Mouse (Mus musculus) CH12.LX (cell line): ENCODE data around the gene Lrrc75a.

Experiments used
- CTCF ChIP-seq, 2 experiments: IDR thresholded peaks in 1 of 2; conservative IDR thresholded peaks in 1 of 2; 2 replicates each; pipeline ENCODE4 v1.5.1; 2011 to 2012; ENCODE audit warnings: low read depth in 2 of 2, low read length in 2 of 2, improper control_type of control experiment in 1 of 2, inconsistent platforms in 1 of 2, mild to moderate bottlenecking in 1 of 2, moderate library complexity in 1 of 2
- EP300 ChIP-seq: IDR thresholded peaks from 2 replicates; pipeline ENCODE4 v1.6.1; 2011; ENCODE audit warnings: low read length, improper control_type of control experiment
- GABPA ChIP-seq: IDR thresholded peaks from 2 replicates; pipeline ENCODE4 v1.6.1; 2012; ENCODE audit warnings: low read depth, low read length, improper control_type of control experiment, inconsistent platforms; ENCODE audit not compliant: insufficient replicate concordance
- HCFC1 ChIP-seq: IDR thresholded peaks from 2 replicates; pipeline ENCODE4 v1.6.1; 2012; ENCODE audit warnings: low read depth, mild to moderate bottlenecking, inconsistent platforms, low read length, improper control_type of control experiment
- MAX ChIP-seq: IDR thresholded peaks from 2 replicates; pipeline ENCODE4 v1.6.1; 2011; ENCODE audit warnings: low read length, improper control_type of control experiment
- POLR2A ChIP-seq: IDR thresholded peaks from 2 replicates; pipeline ENCODE4 v1.6.1; 2011; ENCODE audit warnings: low read depth, mild to moderate bottlenecking, improper control_type of control experiment, low read length
- SIN3A ChIP-seq: IDR thresholded peaks from 2 replicates; pipeline ENCODE4 v1.6.1; 2012; ENCODE audit warnings: low read length, improper control_type of control experiment, inconsistent platforms
- ZC3H11A ChIP-seq: IDR thresholded peaks from 2 replicates; pipeline ENCODE4 v1.6.1; 2012; ENCODE audit warnings: low read depth, mild to moderate bottlenecking, inconsistent platforms, low read length, improper control_type of control experiment
- ZKSCAN1 ChIP-seq: IDR thresholded peaks from 2 replicates; pipeline ENCODE4 v1.6.1; 2012; ENCODE audit warnings: low read depth, inconsistent platforms, low read length, improper control_type of control experiment, borderline replicate concordance

DNA sequence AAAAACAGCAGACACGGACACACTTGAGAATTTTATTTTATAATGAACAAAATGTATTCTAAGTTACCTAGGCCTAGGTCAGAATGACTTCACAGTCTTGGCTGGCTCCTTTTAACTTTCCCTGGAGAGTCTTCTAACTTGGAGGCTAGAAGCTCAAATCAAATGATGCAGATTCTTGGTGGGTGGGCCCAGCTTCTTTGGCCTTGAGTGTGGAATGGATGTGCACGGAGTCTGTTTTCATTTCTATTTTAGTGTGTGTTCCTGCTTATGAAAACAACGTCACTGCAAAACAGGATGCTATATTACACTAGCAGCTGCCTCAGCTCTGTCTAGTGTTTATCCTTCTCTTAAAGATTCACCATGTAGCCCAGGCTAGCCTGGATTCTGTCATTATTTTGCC lies 12.9 kb downstream of the Lrrc75a start:
- TF ChIP-seq GABPA (no peak), SIN3A (no peak), CTCF (conservative IDR thresholded peaks at IDR 0.05 in 1 of 2, IDR thresholded peaks at IDR 0.05 in 1 of 2; ENCODE audit: low read depth in 2 of 2, low read length in 2 of 2) (no peak), EP300 (no peak), MAX (no peak), HCFC1 (no peak), POLR2A (no peak), ZC3H11A (no peak), ZKSCAN1 (no peak)
